Mouse (Mus musculus) megakaryocyte-erythroid progenitor cell, adult 5-6 weeks (primary cell): ENCODE results near the gene Hnrnpll. TPM values are rescaled to one million over a fixed set of nuclear protein-coding genes. Genes with fewer than 3 reads are reported as not detected.

Source experiments
- total RNA-seq, 2 experiments: library from RNA; stranded (forward) in 1 of 2; stranded (reverse) in 1 of 2; fragments of 200-1000, 215-1000 nt in 1 of 2; fragments of >200 nt in 1 of 2; fragmentation: Nextera tagmentation in 1 of 2; gene quantifications; 2 replicates each; pipeline ENCODE4 v1.2.3; 2014 to 2017

Gene Hnrnpll
- total RNA-seq, 2 experiments from 2014 or later = 72.3 to 80.8 TPM

Other genes starting within 250 kb of the Hnrnpll start
- gene Atl2, start 166.2 kb downstream of the Hnrnpll start, total RNA-seq (2014; fragmentation: Nextera tagmentation) = 35.4 and 52.2 TPM in 2 replicates
- 41.9 and 50.5 TPM in 2 replicates for gene Atl2, start 166.2 kb downstream of the Hnrnpll start, total RNA-seq (2017)
- 2.3 and 3.9 TPM in 2 replicates for gene Galm, start 65.1 kb upstream of the Hnrnpll start, total RNA-seq (2014; fragmentation: Nextera tagmentation)
- 3.0 and 4.2 TPM in 2 replicates for gene Galm, start 65.1 kb upstream of the Hnrnpll start, total RNA-seq (2017)
- gene Srsf7, start 145.0 kb upstream of the Hnrnpll start, total RNA-seq (2014; fragmentation: Nextera tagmentation) = 419 and 654 TPM in 2 replicates
- 578 and 655 TPM in 2 replicates for gene Srsf7, start 145.0 kb upstream of the Hnrnpll start, total RNA-seq (2017)
- gene Ttc39d, start 145.1 kb upstream of the Hnrnpll start, total RNA-seq (2014; fragmentation: Nextera tagmentation) = not detected in 2 replicates
- not detected in 2 replicates for gene Ttc39d, start 145.1 kb upstream of the Hnrnpll start, total RNA-seq (2017)
- gene Gemin6, start 162.1 kb upstream of the Hnrnpll start, total RNA-seq (2014; fragmentation: Nextera tagmentation) = 38.8 and 45.0 TPM in 2 replicates
- 40.4 and 46.7 TPM in 2 replicates for gene Gemin6, start 162.1 kb upstream of the Hnrnpll start, total RNA-seq (2017)
- gene Morn2, start 227.9 kb upstream of the Hnrnpll start, total RNA-seq (2014; fragmentation: Nextera tagmentation) = 9.9 and 19.4 TPM in 2 replicates
- 10.5 and 10.9 TPM in 2 replicates for gene Morn2, start 227.9 kb upstream of the Hnrnpll start, total RNA-seq (2017)
- 11.7 and 22.2 TPM in 2 replicates for gene Dhx57, start 228.1 kb upstream of the Hnrnpll start, total RNA-seq (2014; fragmentation: Nextera tagmentation)
- 7.9 and 12.5 TPM in 2 replicates for gene Dhx57, start 228.1 kb upstream of the Hnrnpll start, total RNA-seq (2017)
- gene Arhgef33, start 245.1 kb upstream of the Hnrnpll start, total RNA-seq (2014; fragmentation: Nextera tagmentation) = not detected in 2 replicates
- not detected in 2 replicates for gene Arhgef33, start 245.1 kb upstream of the Hnrnpll start, total RNA-seq (2017)